Mouse (Mus musculus) kidney, postnatal 0 days (tissue): ENCODE data around the gene Nudt5. TPM values are rescaled to one million over a fixed set of nuclear protein-coding genes. Genes with fewer than 3 reads are reported as not detected.
"Not testable (repeated sequence)": the region's sequence is repeated elsewhere in the genome, so short reads cannot be mapped to it uniquely, and the experiment has no call there.

Source experiments
- ATAC-seq: fragments of 200-750 bp; cut with Nextera tagmentation; replicated peaks from 2 replicates; pipeline ENCODE4 v1.8.0; 2017; ENCODE audit warnings: low read depth, moderate number of reproducible peaks, moderate TSS enrichment, moderate library complexity; ENCODE audit not compliant: low FRiP score
- DNase-seq: peaks from one replicate; pipeline ENCODE4 v3.0.0-alpha.2; 2016; ENCODE audit warnings: low spot score
- H3K27ac ChIP-seq: fragments of 300-500 bp; sonication (generic); 2 replicates; pipeline ENCODE4 v1.5.1; 2014; ENCODE audit warnings: mild to moderate bottlenecking
- H3K27me3 ChIP-seq: fragments of 300-500 bp; sonication (generic); 2 replicates; pipeline ENCODE4 v1.6.1; 2014; ENCODE audit warnings: low read length, mixed read lengths; ENCODE audit not compliant: insufficient read depth
- H3K36me3 ChIP-seq: fragments of 300-500 bp; sonication (generic); 2 replicates; pipeline ENCODE4 v1.6.1; 2014; ENCODE audit warnings: low read length, mixed read lengths; ENCODE audit not compliant: insufficient read depth
- H3K4me1 ChIP-seq: fragments of 300-500 bp; sonication (generic); replicated peaks from 2 replicates; pipeline ENCODE4 v1.6.1; 2014; ENCODE audit warnings: antibody characterized with exemption, low read length, mixed read lengths; ENCODE audit not compliant: insufficient read depth
- H3K4me2 ChIP-seq: fragments of 300-500 bp; sonication (generic); 2 replicates; pipeline ENCODE4 v1.6.1; 2014; ENCODE audit warnings: mild to moderate bottlenecking, low read length, moderate library complexity, mixed read lengths
- H3K4me3 ChIP-seq: fragments of 300-500 bp; sonication (generic); replicated peaks from 2 replicates; pipeline ENCODE4 v1.5.1; 2014; ENCODE audit warnings: low read depth, low read length
- H3K9ac ChIP-seq: fragments of 300-500 bp; sonication (generic); 2 replicates; pipeline ENCODE4 v1.6.1; 2014; ENCODE audit warnings: low read depth, low read length
- H3K9me3 ChIP-seq: fragments of 300-500 bp; sonication (generic); replicated peaks from 2 replicates; pipeline ENCODE4 v1.6.1; 2016; ENCODE audit warnings: low read length, inconsistent platforms, mixed read lengths
- CTCF ChIP-seq: IDR thresholded peaks from 2 replicates; pipeline ENCODE4 v1.5.1; 2016; ENCODE audit warnings: antibody characterized with exemption, low read depth, mild to moderate bottlenecking, moderate library complexity
- WGBS: fragments of 180-500 bp; shearing (Covaris S2); extraction: QIAGEN DNeasy Blood & Tissue Kit; methylation state at CpG from one replicate; pipeline ENCODE4 v1.1.7; 2014; 5-methylcytosine and 5-hydroxymethylcytosine counted together
- polyA plus RNA-seq: library from polyadenylated mRNA; unstranded; fragments of >200 nt; fragmentation: Nextera tagmentation; extraction: Ambion mirVana; gene quantifications from 2 replicates; pipeline ENCODE4 v1.2.1, GENCODE M21; 2015

Gene Nudt5
- polyA plus RNA-seq, 1 experiment from 2014 or later, result 40.8 TPM

GRCm38 (mm10) chr2:5805228-5805627, 39.6 kb upstream of the Nudt5 start:
- 93% methylated on average over 7 of the region's 7 CpGs for WGBS
- no peak overlapping the region for H3K9ac ChIP-seq
- no peak overlapping the region for H3K4me2 ChIP-seq
- H3K27ac ChIP-seq, result no peak overlapping the region
- no peaks in the 10 kb centered on the region for H3K27me3 ChIP-seq
- peaks cover 32% of the 10 kb centered on the region for H3K36me3 ChIP-seq
- ATAC-seq, result no peak
- no peak for TF ChIP-seq CTCF
- no peak overlapping the region for H3K4me3 ChIP-seq
- no peaks in the 10 kb centered on the region for H3K4me1 ChIP-seq
- H3K9me3 ChIP-seq, result no peaks in the 10 kb centered on the region
- DNase-seq, result no peak

- not testable (repeated sequence) for H3K4me2 ChIP-seq, H3K9me3 ChIP-seq, H3K27ac ChIP-seq, H3K4me3 ChIP-seq, H3K4me1 ChIP-seq, H3K27me3 ChIP-seq, ATAC-seq, H3K9ac ChIP-seq
- H3K36me3 ChIP-seq, result peaks cover 32% of the 10 kb centered on the region
- WGBS, result 81% methylated on average over 3 of the region's 3 CpGs
- peak; percentile 67 for TF ChIP-seq CTCF
- DNase-seq, result peak; percentile 69
These were observed 38.6 kb upstream of the Nudt5 start for GRCm38 (mm10) chr2:5806201-5806600.

GRCm38 (mm10) chr2:5810036-5810718, 34.6 kb upstream of the Nudt5 start:
- no peak overlapping the region for H3K9ac ChIP-seq
- no peak overlapping the region for H3K27ac ChIP-seq
- H3K27me3 ChIP-seq, result no peaks in the 10 kb centered on the region
- WGBS, result 97% methylated on average over 5 of the region's 5 CpGs
- no peak overlapping the region for H3K4me2 ChIP-seq
- no peaks in the 10 kb centered on the region for H3K4me1 ChIP-seq
- H3K9me3 ChIP-seq, result no peaks in the 10 kb centered on the region
- no peak for DNase-seq
- no peak overlapping the region for H3K4me3 ChIP-seq
- no peak for TF ChIP-seq CTCF
- peaks cover 21% of the 10 kb centered on the region; the same call in 1 of the 2 replicates for H3K36me3 ChIP-seq
- no peak for ATAC-seq

DNA sequence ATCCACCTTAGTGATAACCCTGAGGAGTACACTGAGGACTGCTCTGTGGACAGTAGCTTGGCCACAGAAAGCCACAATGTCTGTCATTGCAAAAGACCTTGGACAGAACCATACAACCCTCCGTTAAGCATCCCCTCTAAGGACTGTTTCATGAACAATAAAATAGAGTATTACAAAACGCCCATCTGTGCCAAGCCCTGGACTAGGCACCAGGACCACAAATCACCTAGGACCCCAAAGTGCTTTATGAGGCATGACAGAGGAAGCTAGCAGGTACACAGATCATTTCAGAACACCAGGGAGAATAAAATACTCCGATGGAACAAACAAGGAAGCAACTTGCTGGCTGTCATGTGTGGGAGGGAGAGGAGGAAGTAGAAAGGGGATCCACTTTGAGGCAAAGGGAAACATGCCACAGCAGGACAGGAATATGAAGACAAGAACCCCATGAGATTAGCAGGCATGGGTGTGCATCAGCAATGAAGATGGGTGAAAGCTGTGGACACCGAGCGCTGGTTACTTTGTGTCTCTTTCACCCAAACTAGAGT, 33.5 kb upstream of the Nudt5 start:
- Histone ChIP-seq H3K27me3 (no peaks in the 10 kb centered on the region), H3K36me3 (peaks cover 21% of the 10 kb centered on the region; the same call in 1 of the 2 replicates), H3K27ac (no peak overlapping the region), H3K4me2 (no peak overlapping the region), H3K9ac (no peak overlapping the region), H3K9me3 (no peaks in the 10 kb centered on the region), H3K4me1 (no peaks in the 10 kb centered on the region), H3K4me3 (no peak overlapping the region)
- WGBS, result 54% methylated on average over 5 of the region's 5 CpGs
- DNase-seq, result peak; percentile 67
- no peak for ATAC-seq
- no peak for TF ChIP-seq CTCF

- peak; percentile 25 for DNase-seq
- no peak overlapping the region for H3K4me2 ChIP-seq
- H3K27me3 ChIP-seq, result no peaks in the 10 kb centered on the region
- H3K4me1 ChIP-seq, result no peaks in the 10 kb centered on the region
- no peak for ATAC-seq
- no peak overlapping the region for H3K9ac ChIP-seq
- no peaks in the 10 kb centered on the region for H3K9me3 ChIP-seq
- no peak overlapping the region for H3K27ac ChIP-seq
- peaks cover 38% of the 10 kb centered on the region; the same call in 1 of the 2 replicates for H3K36me3 ChIP-seq
- 56% methylated on average over 10 of the region's 10 CpGs for WGBS
- no peak for TF ChIP-seq CTCF
- no peak overlapping the region for H3K4me3 ChIP-seq
These were observed 23.6 kb upstream of the Nudt5 start for GRCm38 (mm10) chr2:5821264-5821663.

DNA sequence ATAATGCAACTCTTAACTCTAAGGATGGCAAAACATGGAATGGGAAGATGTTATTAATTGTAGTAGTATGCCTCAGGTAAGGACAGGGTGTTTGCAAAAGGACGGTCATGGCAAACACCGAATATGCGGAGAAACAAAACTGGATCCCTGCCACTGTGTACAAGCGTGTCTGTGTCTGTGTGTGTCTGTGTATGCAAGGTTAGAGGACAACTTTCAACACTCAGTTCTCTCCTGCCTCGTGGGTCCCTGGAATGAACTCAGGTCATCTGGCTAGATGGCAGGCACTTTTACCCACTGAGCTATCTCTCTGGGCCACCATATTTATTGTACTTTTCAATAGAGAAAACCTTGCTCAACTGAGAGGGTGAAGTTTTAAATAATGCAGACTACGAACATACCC, 22.4 kb upstream of the Nudt5 start:
- DNase-seq (no peak), ATAC-seq (no peak)
- Histone ChIP-seq H3K27ac (no peak overlapping the region), H3K4me2 (no peak overlapping the region), H3K4me1 (no peaks in the 10 kb centered on the region), H3K27me3 (no peaks in the 10 kb centered on the region), H3K9me3 (no peaks in the 10 kb centered on the region), H3K4me3 (no peak overlapping the region), H3K9ac (no peak overlapping the region), H3K36me3 (peaks cover 46% of the 10 kb centered on the region; the same call in 1 of the 2 replicates)
- 95% methylated on average over 6 of the region's 6 CpGs for WGBS
- TF ChIP-seq CTCF, result no peak
